Mouse (Mus musculus) kidney, postnatal 0 days (tissue): ENCODE measurements around the gene Zswim3. TPM values are rescaled to one million over a fixed set of nuclear protein-coding genes. Genes with fewer than 3 reads are reported as not detected.
"Not testable (repeated sequence)": the region's sequence is repeated elsewhere in the genome, so short reads cannot be mapped to it uniquely, and the experiment has no call there.

Source experiments
- ATAC-seq: fragments of 200-750 bp; cut with Nextera tagmentation; replicated peaks from 2 replicates; pipeline ENCODE4 v1.8.0; 2017; ENCODE audit warnings: low read depth, moderate number of reproducible peaks, moderate TSS enrichment, moderate library complexity; ENCODE audit not compliant: low FRiP score
- DNase-seq: peaks from one replicate; pipeline ENCODE4 v3.0.0-alpha.2; 2016; ENCODE audit warnings: low spot score
- H3K27ac ChIP-seq: fragments of 300-500 bp; sonication (generic); 2 replicates; pipeline ENCODE4 v1.5.1; 2014; ENCODE audit warnings: mild to moderate bottlenecking
- H3K27me3 ChIP-seq: fragments of 300-500 bp; sonication (generic); 2 replicates; pipeline ENCODE4 v1.6.1; 2014; ENCODE audit warnings: low read length, mixed read lengths; ENCODE audit not compliant: insufficient read depth
- H3K36me3 ChIP-seq: fragments of 300-500 bp; sonication (generic); 2 replicates; pipeline ENCODE4 v1.6.1; 2014; ENCODE audit warnings: low read length, mixed read lengths; ENCODE audit not compliant: insufficient read depth
- H3K4me1 ChIP-seq: fragments of 300-500 bp; sonication (generic); replicated peaks from 2 replicates; pipeline ENCODE4 v1.6.1; 2014; ENCODE audit warnings: antibody characterized with exemption, low read length, mixed read lengths; ENCODE audit not compliant: insufficient read depth
- H3K4me2 ChIP-seq: fragments of 300-500 bp; sonication (generic); 2 replicates; pipeline ENCODE4 v1.6.1; 2014; ENCODE audit warnings: mild to moderate bottlenecking, low read length, moderate library complexity, mixed read lengths
- H3K4me3 ChIP-seq: fragments of 300-500 bp; sonication (generic); replicated peaks from 2 replicates; pipeline ENCODE4 v1.5.1; 2014; ENCODE audit warnings: low read depth, low read length
- H3K9ac ChIP-seq: fragments of 300-500 bp; sonication (generic); 2 replicates; pipeline ENCODE4 v1.6.1; 2014; ENCODE audit warnings: low read depth, low read length
- H3K9me3 ChIP-seq: fragments of 300-500 bp; sonication (generic); replicated peaks from 2 replicates; pipeline ENCODE4 v1.6.1; 2016; ENCODE audit warnings: low read length, inconsistent platforms, mixed read lengths
- CTCF ChIP-seq: IDR thresholded peaks from 2 replicates; pipeline ENCODE4 v1.5.1; 2016; ENCODE audit warnings: antibody characterized with exemption, low read depth, mild to moderate bottlenecking, moderate library complexity
- WGBS: fragments of 180-500 bp; shearing (Covaris S2); extraction: QIAGEN DNeasy Blood & Tissue Kit; methylation state at CpG from one replicate; pipeline ENCODE4 v1.1.7; 2014; 5-methylcytosine and 5-hydroxymethylcytosine counted together
- polyA plus RNA-seq: library from polyadenylated mRNA; unstranded; fragments of >200 nt; fragmentation: Nextera tagmentation; extraction: Ambion mirVana; gene quantifications from 2 replicates; pipeline ENCODE4 v1.2.1, GENCODE M21; 2015

Gene Zswim3
- polyA plus RNA-seq, 1 experiment from 2014 or later = 5.2 TPM

DNA sequence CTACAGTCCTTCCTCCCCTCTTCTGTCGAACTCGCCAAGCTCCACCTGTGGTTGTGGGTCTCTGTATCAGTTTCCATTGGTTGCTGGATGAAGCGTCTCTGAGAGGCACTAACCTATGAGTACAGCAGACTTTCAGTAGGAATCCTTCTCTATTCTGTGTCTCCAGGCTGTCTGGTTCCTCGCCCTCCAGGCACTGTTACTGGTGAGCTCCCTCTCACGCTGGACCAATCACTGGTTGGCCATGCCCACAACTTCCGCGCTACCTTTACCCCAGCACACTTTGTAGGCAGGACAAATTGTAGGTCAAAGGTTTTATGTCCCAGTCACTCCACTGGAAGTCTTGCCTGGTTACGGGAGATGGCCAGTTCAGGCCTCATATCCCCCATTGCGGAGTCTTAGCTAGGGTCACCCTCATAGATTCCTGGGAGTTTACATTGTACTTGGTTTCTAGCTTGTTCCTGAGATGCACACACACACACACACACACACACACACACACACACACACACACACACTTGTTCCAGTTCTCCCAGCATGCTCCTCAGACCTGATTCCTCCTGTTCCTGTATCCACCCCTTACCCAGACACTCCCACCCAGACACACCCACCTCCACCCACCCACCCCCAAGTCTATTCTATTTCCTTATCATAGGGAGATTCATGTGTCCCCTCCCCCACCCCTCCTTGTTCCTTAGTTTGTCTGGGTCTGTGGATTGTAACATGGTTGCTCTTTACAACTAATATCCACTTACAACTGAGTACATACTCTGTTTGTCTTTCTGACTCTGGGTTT is 54.9 kb downstream of the Zswim3 start:
- no peaks in the 10 kb centered on the region for H3K36me3 ChIP-seq
- no peak overlapping the region for H3K4me3 ChIP-seq
- DNase-seq (no peak), ATAC-seq (no peak)
- H3K9ac ChIP-seq = no peak overlapping the region
- no peaks in the 10 kb centered on the region; the same call in 1 of the 2 replicates for H3K27me3 ChIP-seq
- peaks cover 17% of the 10 kb centered on the region; the same call in 1 of the 2 replicates for H3K4me1 ChIP-seq
- TF ChIP-seq CTCF = no peak
- no peak overlapping the region for H3K27ac ChIP-seq
- WGBS = 44% methylated on average over 9 of the region's 9 CpGs
- no peak overlapping the region; the same call in 1 of the 2 replicates for H3K4me2 ChIP-seq
- H3K9me3 ChIP-seq = no peaks in the 10 kb centered on the region

GRCm38 (mm10) chr2:164861094-164861493 is 56.2 kb downstream of the Zswim3 start:
- no peaks in the 10 kb centered on the region for H3K27me3 ChIP-seq
- TF ChIP-seq CTCF = no peak
- WGBS = 64% methylated on average over 4 of the region's 4 CpGs
- ATAC-seq (no peak), DNase-seq (no peak)
- no peak overlapping the region for H3K4me3 ChIP-seq
- H3K9ac ChIP-seq = no peak overlapping the region
- no peak overlapping the region for H3K4me2 ChIP-seq
- no peaks in the 10 kb centered on the region for H3K36me3 ChIP-seq
- peaks cover 17% of the 10 kb centered on the region; the same call in 1 of the 2 replicates for H3K4me1 ChIP-seq
- H3K27ac ChIP-seq = no peak overlapping the region
- no peaks in the 10 kb centered on the region for H3K9me3 ChIP-seq

DNA sequence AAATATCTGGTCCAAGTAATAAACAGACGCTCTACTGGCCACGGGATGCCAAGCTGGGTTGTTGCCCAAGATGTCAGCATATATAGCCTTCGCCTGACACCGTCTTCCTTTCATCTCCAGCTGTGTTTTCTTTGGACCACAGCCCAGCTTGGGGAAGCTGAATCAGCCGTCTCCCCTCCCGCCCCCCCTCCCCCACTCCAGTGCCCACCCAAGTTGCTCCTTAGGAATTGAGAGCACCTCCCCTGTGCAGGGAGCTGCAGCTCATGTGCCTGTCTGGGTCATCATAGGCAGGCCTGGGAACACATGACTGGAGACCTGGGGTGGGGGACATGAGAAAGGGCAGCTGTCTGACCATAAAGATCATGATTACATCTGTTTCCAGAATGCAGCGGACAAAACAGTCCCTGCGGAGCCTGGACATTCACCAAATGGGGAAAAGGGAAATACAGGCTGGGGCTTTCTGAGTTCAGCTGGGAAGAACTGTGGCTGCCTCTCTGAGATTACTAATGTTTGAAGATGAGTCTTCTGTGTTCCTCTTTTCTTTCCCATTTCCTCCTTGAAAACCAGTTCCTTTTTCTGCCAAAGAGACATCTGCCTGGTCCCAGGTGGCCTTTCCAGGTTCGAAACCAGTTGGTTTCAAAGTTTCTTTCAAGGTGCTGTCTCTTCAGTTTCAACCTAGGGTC is 57.4 kb downstream of the Zswim3 start:
- peak; percentile 91 for DNase-seq
- TF ChIP-seq CTCF = no peak
- H3K4me3 ChIP-seq = no peak overlapping the region
- no peaks in the 10 kb centered on the region for H3K9me3 ChIP-seq
- H3K4me2 ChIP-seq = no peak overlapping the region
- H3K27ac ChIP-seq = peak overlapping the region; percentile 79
- no peak overlapping the region for H3K9ac ChIP-seq
- H3K36me3 ChIP-seq = no peaks in the 10 kb centered on the region
- 17% methylated on average over 9 of the region's 9 CpGs for WGBS
- H3K4me1 ChIP-seq = peaks cover 13% of the 10 kb centered on the region; the same call in 1 of the 2 replicates
- peak; percentile 68 for ATAC-seq
- no peaks in the 10 kb centered on the region for H3K27me3 ChIP-seq

DNA sequence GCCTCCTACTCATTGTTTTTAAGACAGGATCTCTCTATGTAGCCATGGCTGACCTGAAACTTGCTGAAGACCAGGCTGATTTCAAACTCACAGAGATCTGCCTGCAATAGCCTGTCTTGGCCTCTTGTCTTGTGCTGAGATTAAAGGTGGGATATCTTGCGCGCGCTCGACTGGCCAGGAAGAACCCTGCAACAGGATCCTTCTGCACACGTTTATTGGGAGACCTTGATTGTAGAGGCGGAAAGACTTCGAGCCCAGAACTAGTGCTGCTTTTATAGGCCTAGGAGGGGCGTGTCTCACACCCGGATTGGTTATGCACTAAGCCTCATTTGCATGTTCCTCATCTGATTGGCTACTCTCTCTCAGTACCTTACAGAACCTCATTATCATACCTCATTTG is 58.5 kb downstream of the Zswim3 start:
- not testable (repeated sequence) for H3K36me3 ChIP-seq, H3K4me1 ChIP-seq, DNase-seq, ATAC-seq, H3K4me2 ChIP-seq, H3K4me3 ChIP-seq, H3K27ac ChIP-seq, H3K27me3 ChIP-seq, H3K9me3 ChIP-seq, H3K9ac ChIP-seq
- WGBS = 86% methylated on average over 8 of the region's 9 CpGs

DNA sequence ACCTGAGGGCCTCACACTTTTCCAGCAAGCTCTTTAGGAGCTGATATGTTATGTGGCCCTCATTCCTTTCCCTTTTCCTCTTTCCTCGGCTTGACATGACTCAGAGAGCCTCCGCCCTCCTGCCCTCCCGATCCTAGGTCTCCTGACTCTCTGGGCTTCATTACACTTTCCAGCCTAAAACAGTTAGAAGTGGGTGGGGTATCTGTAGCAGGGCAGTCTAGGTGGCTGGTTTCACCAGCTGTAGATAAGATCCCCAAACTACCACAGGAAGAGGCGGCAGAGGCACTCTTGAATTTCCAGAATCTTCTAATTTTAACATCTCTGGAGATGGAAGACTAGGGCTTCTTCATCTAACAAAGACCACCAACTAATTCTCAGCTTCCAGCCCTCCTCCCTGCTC is 59.7 kb downstream of the Zswim3 start:
- no peak overlapping the region for H3K4me3 ChIP-seq
- no peak overlapping the region for H3K4me2 ChIP-seq
- 67% methylated on average over 4 of the region's 4 CpGs for WGBS
- H3K4me1 ChIP-seq = peaks cover 5% of the 10 kb centered on the region; the same call in 1 of the 2 replicates
- TF ChIP-seq CTCF = no peak
- no peaks in the 10 kb centered on the region for H3K36me3 ChIP-seq
- ATAC-seq (no peak), DNase-seq (no peak)
- H3K9ac ChIP-seq = no peak overlapping the region
- no peaks in the 10 kb centered on the region for H3K27me3 ChIP-seq
- no peaks in the 10 kb centered on the region for H3K9me3 ChIP-seq
- H3K27ac ChIP-seq = no peak overlapping the region

DNA sequence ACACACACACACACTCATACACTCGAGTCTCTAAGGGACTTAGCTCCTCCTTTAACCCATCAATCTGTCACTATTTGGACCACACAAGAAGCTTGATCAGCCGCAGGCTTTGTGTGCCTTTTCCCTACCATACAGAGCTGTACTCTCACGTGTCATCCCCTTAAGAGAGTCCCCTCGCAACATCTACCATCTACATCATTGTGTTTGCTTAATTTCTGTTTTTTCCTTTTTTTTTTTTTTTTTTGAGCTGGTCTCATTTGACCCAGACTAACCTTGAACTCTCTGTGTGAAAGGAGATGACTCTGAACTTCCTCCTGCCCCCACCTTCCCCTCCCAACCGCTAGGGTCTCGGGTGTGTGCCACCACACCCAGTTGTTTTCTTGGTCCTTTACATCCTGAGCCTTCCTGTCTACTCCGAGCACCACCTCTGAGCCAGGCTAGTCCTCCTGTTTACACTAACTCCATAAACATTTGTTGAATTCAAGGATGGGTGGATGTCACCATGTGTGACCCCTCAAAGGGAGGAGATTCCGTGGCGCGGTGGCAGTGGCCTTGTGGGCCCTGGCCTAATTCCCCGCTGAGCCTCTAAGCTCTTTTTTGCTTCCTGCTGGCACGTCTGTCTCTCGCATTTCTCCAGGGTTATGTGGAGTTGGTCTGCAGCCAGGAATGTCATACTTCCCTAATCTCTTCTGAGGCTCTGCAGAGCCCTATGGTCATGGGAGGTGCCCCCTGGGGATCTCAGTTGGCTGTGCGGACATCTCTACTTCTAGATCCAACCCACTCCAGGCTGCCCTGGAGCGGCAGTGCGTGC is 62.0 kb downstream of the Zswim3 start:
- Histone ChIP-seq H3K4me2 (no peak overlapping the region), H3K4me3 (no peak overlapping the region), H3K4me1 (no peaks in the 10 kb centered on the region), H3K27ac (peak overlapping the region; percentile 71), H3K9me3 (no peaks in the 10 kb centered on the region), H3K9ac (no peak overlapping the region), H3K27me3 (no peaks in the 10 kb centered on the region), H3K36me3 (no peaks in the 10 kb centered on the region)
- WGBS = 25% methylated on average over 16 of the region's 16 CpGs
- ATAC-seq (peak; percentile 46; the same call in 1 of the 2 replicates), DNase-seq (peak; percentile 72)
- TF ChIP-seq CTCF = 0 out of 2 replicates have a peak, but pooled peaks have one; percentile 17
